Mouse (Mus musculus): Measurements from ENCODE around the gene Ctla2b. TPM values are rescaled to one million over a fixed set of nuclear protein-coding genes. Genes with fewer than 3 reads are reported as not detected.
"Not testable (repeated sequence)": the region's sequence is repeated elsewhere in the genome, so short reads cannot be mapped to it uniquely, and the experiment has no call there.

Gene Ctla2b
- 10 to 100 TPM in 1 of 2 experiments, 1 to 10 TPM in 1; 6.0 to 10.1 TPM for polyA plus RNA-seq (2017; shearing (Covaris generic))

- peak; percentile 99 for ATAC-seq
Observed at GRCm38 (mm10) chr13:60897328-60897727, at the start of gene Ctla2b. Gene Ctla2b, minus strand, starts transcription at chr13:60897447.

GRCm38 (mm10) chr13:60941884-60942283, 44.6 kb upstream of the Ctla2b start, which contains the start of gene Tpbpa:
Gene Tpbpa, minus strand, starts transcription at chr13:60941984.
- not testable (repeated sequence) for ATAC-seq

GRCm38 (mm10) chr13:60936500-60936901, 39.3 kb upstream of the Ctla2b start, which contains the start of the genes Gm49391 and Ctla2a:
Gene Gm49391, minus strand, starts transcription at chr13:60936571.
Gene Ctla2a, minus strand, starts transcription at chr13:60936625.
- peak; percentile 96 for ATAC-seq

- ATAC-seq = not testable (repeated sequence)
Observed at GRCm38 (mm10) chr13:60935490-60935889, 38.2 kb upstream of the Ctla2b start, which contains the start of gene Gm49393. Gene Gm49393, minus strand, starts transcription at chr13:60935590.

- ATAC-seq = not testable (repeated sequence)
Observed at GRCm38 (mm10) chr13:60904780-60905179, 7.5 kb upstream of the Ctla2b start, which contains the start of gene Tpbpb. Gene Tpbpb, minus strand, starts transcription at chr13:60904880.

- ATAC-seq = not testable (repeated sequence)
Observed at GRCm38 (mm10) chr13:60896794-60897193, 453 bp downstream of the Ctla2b start, which contains the start of gene Gm49392. Gene Gm49392, minus strand, starts transcription at chr13:60896894.

GRCm38 (mm10) chr13:60895406-60896160, 1.7 kb downstream of the Ctla2b start:
- ATAC-seq = no peak

- no peak for ATAC-seq
Observed at GRCm38 (mm10) chr13:60892301-60892700, 4.9 kb downstream of the Ctla2b start.

GRCm38 (mm10) chr13:60864281-60864680, 33.0 kb downstream of the Ctla2b start, which contains the start of gene 4930486L24Rik:
Gene 4930486L24Rik, minus strand, starts transcription at chr13:60864475.
- no peak for ATAC-seq

GRCm38 (mm10) chr13:60848241-60849120, 48.8 kb downstream of the Ctla2b start:
- ATAC-seq = peak; percentile 98

Other genes starting within 250 kb of the Ctla2b start
- not detected for gene BC051665, start 111.1 kb downstream of the Ctla2b start, polyA plus RNA-seq (2017; shearing (Covaris generic))
- not detected for gene Ctsll3, start 94.6 kb downstream of the Ctla2b start, polyA plus RNA-seq (2017; shearing (Covaris generic))
- 1 to 10 TPM in 1 of 2 experiments, not detected in 1; 1.7 TPM for gene 4930486L24Rik, start 33.0 kb downstream of the Ctla2b start, polyA plus RNA-seq (2017; shearing (Covaris generic))
- 1 to 10 TPM in 1 of 2 experiments, not detected in 1; 1.1 TPM for gene Gm49392, start 553 bp downstream of the Ctla2b start, polyA plus RNA-seq (2017; shearing (Covaris generic))
- not detected for gene Tpbpb, start 7.4 kb upstream of the Ctla2b start, polyA plus RNA-seq (2017; shearing (Covaris generic))
- gene Gm49393, start 38.1 kb upstream of the Ctla2b start, polyA plus RNA-seq (2017; shearing (Covaris generic)) = not detected
- gene Gm49391, start 39.1 kb upstream of the Ctla2b start, polyA plus RNA-seq (2017; shearing (Covaris generic)) = 1 to 10 TPM in 1 of 2 experiments, under 1 TPM in 1; 0.99 to 2.0 TPM
- gene Ctla2a, start 39.2 kb upstream of the Ctla2b start, polyA plus RNA-seq (2017; shearing (Covaris generic)) = 10 to 100 TPM; 52.2 to 59.2 TPM
- gene Tpbpa, start 44.5 kb upstream of the Ctla2b start, polyA plus RNA-seq (2017; shearing (Covaris generic)) = not detected
- not detected for gene Ctsj, start 108.5 kb upstream of the Ctla2b start, polyA plus RNA-seq (2017; shearing (Covaris generic))
- not detected for gene Ctsq, start 143.2 kb upstream of the Ctla2b start, polyA plus RNA-seq (2017; shearing (Covaris generic))